14 mouse cellular contexts compared by ENCODE assay signal in genomic region chr1:127329810-127330209, GRCm38 (mm10).
DNase-seq lines count a peak whose midpoint lies in the region; ATAC-seq and TF ChIP-seq lines count a peak whose summit lies in the region.
"Had no signal": no experiment of that assay in that cellular context is flagged by ENCODE, and none has a peak within 500 bp of the region (broad histone marks: within the 10 kb centered on the region; RNA-seq: fewer than 3 reads in every experiment).

No protein-coding gene starts in this region.

- TF ChIP-seq CTCF in olfactory bulb, adult 2 months (IDR thresholded peaks at IDR 0.05; ENCODE audit: insufficient read depth, low read depth, low read length), result no peak

- H3K4me3 ChIP-seq in heart, embryonic 13.5 days, result no peak overlapping the region
- H3K4me3 ChIP-seq in olfactory bulb, adult 2 months (ENCODE audit: insufficient read depth, low read depth, low read length), result no peak overlapping the region
- H3K4me3 ChIP-seq: erythroblast, embryonic 14.5 days; liver, embryonic 12.5 days had no signal

- H3K27me3 ChIP-seq in heart, embryonic 13.5 days (replicated peaks), result no peaks in the 10 kb centered on the region
- H3K27me3 ChIP-seq: liver, embryonic 12.5 days had no signal

- 41% methylated on average over 6 of the region's 6 CpGs for WGBS in heart, embryonic 13.5 days
- WGBS in olfactory bulb, adult 2 months, result 44% methylated on average over 6 of the region's 6 CpGs

- H3K9me3 ChIP-seq in heart, embryonic 13.5 days, result no peaks in the 10 kb centered on the region
- H3K9me3 ChIP-seq: liver, embryonic 12.5 days had no signal

- ATAC-seq in heart, embryonic 13.5 days (ENCODE audit: extremely low read depth, insufficient number of reproducible peaks, low FRiP score, low TSS enrichment), result peak; percentile 37; the same call in 1 of the 2 replicates
- ATAC-seq: liver, embryonic 12.5 days; lung, postnatal 0 days had no signal

- H3K4me1 ChIP-seq in heart, embryonic 13.5 days, result peaks cover 24% of the 10 kb centered on the region
- H3K4me1 ChIP-seq in olfactory bulb, adult 2 months (ENCODE audit: control insufficient read depth, insufficient read depth, low read length), result peaks cover 18% of the 10 kb centered on the region
- H3K4me1 ChIP-seq: liver, embryonic 12.5 days had no signal

- no peak overlapping the region for H3K4me2 ChIP-seq in heart, embryonic 13.5 days
- H3K4me2 ChIP-seq: liver, embryonic 12.5 days had no signal

- peak overlapping the region; percentile 73 for H3K27ac ChIP-seq in heart, embryonic 13.5 days (replicated peaks)
- H3K27ac ChIP-seq in olfactory bulb, adult 2 months (ENCODE audit: insufficient read depth, low read depth, low read length), result peak overlapping the region; percentile 91
- H3K27ac ChIP-seq: liver, embryonic 12.5 days; stomach, postnatal 0 days had no signal

- DNase-seq in heart, adult 11 months, result peak; percentile 96
- no peak for DNase-seq in heart, postnatal 25 days (ENCODE audit: low spot score)
- DNase-seq in right cerebral cortex, adult 18-20 months, result peak; percentile 50
- DNase-seq in right cerebral cortex, postnatal 4 days, result no peak
- no peak for DNase-seq in layer of hippocampus, postnatal 10 days (ENCODE audit: low spot score in 2 of 2)
- DNase-seq in cerebellum, adult 8-10 months, result no peak
- DNase-seq: cerebellum, adult 9-10 months; spleen, adult 18-20 months had no signal

- TF ChIP-seq POLR2A in olfactory bulb, adult 2 months (IDR thresholded peaks at IDR 0.05; ENCODE audit: insufficient read depth, low read depth, low read length), result no peak

- no peaks in the 10 kb centered on the region for H3K36me3 ChIP-seq in heart, embryonic 13.5 days
- H3K36me3 ChIP-seq: liver, embryonic 12.5 days had no signal

- H3K9ac ChIP-seq in heart, embryonic 13.5 days, result no peak overlapping the region
- H3K9ac ChIP-seq: liver, embryonic 12.5 days had no signal

- intact Hi-C loops in heart, postnatal 25 days (cut with DNase I), result no loop called here

Comparison
In these comparisons a context has a peak if more than half of its experiments do, and no peak if none do; other contexts are left out.
1. DNase-seq: peak in heart, adult 11 months (single experiment) and right cerebral cortex, adult 18-20 months (single experiment); none in heart, postnatal 25 days (single experiment), right cerebral cortex, postnatal 4 days (single experiment), layer of hippocampus, postnatal 10 days (0 of 2) and cerebellum, adult 8-10 months (single experiment).